Mouse (Mus musculus) thymus, postnatal 4 days (tissue): Measurements from ENCODE around the gene Gm42688.

Experiments
- DNase-seq: peaks from one replicate; pipeline ENCODE4 v3.0.0; 2021

Gene Gm42688

DNA sequence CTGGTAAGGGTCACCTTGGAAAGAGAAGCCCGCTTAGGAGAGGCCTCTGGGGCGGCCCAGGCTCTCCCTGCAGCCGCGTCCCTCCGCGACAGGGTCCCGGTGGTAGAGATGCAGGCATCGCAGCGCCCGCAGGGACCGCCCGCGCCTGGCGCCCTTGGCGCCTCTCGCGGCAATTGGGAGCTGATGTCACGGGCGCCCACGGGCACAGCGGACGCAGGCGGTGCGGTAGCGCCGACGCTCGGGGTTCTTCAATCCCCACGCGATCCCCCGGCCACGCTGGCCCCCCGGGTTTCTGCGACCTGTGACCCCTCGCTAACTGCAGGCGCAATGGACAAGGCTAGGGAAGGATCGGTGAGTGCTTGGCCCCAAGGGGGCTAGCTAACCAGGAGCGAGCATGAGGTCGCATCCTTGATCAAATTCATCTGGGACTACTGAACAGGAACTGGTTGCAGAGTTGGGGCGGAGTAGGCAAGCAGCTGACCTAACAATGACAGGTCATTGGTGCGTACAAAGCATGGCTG is 40.9 kb downstream of the Gm42688 start:
- DNase-seq = peak; percentile 63

- DNase-seq = no peak
Measured at GRCm38 (mm10) chr6:83142886-83143285, 41.5 kb downstream of the Gm42688 start.

DNA sequence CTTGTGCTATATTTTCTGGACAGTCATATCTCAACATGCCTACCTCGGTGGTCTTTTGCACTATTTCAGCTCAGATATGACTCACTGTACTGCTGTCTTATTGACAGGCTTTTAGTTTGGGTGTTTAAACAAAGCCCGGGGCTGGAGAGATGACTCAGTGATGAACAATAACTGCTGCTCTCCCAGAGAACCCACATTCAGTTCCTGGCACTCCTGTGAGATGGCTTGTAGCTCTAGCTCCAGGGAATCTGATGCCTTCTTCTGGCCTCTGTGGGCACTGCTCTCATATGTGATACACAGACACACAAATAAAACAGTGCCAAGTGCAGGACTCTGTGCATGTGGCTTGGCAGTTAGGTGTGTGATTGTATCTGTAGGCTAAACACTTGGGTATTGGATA is 43.8 kb downstream of the Gm42688 start:
- DNase-seq = no peak

DNA sequence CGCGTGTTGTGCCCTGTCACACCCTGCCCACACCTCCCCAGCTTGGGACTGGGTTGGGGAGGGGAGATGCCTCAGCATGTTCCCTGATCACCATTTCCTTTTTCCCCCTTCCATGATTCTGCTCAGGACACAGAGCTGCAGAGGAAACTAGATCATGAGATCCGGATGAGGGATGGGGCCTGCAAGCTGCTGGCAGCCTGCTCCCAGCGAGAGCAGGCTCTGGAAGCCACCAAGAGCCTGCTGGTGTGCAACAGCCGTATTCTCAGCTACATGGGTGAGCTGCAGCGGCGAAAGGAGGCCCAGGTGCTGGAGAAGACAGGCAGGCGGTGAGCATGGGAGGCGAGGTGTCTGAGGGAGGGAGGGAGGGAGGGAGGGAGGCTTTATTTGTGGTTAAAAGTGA is 44.4 kb downstream of the Gm42688 start:
- no peak for DNase-seq

DNA sequence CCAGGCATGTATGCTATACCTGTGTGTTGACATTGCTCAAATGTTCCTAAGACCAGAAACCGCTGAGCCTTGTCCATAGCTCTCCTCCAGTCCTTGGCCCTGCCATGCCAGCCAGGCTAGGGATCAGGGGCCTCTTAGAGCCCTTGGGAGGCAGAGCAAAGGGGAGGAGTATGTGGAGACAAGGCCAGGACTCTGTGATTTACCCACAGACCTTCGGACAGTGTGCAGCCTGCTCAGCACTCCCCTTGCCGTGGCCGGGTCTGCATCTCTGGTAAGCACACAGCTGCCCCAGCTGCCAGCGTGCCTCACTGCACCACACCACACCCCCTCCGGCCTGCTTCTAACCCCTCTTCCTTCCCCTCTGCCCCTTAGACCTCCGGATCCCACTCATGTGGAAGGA is 45.9 kb downstream of the Gm42688 start:
- no peak for DNase-seq

DNA sequence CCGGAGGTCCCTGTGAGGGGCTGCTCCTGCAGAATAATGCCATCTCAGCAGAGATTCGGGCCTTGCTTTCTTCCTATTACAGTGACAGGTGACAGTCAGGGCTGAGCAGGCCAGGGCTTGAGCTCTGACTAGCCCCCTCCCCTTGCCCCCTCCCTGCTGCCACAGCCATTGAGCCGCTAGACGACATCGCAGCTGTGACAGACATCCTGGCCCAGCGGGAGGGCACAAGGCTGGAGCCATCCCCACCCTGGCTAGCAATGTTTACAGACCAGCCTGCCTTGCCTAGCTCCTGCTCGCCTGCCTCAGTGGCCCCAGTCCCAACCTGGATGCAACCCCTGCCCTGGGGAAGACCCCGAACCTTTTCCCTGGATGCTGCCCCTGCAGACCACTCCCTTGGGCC is 50.3 kb downstream of the Gm42688 start:
- DNase-seq = no peak

GRCm38 (mm10) chr6:83153038-83153437 is 51.6 kb downstream of the Gm42688 start:
- no peak for DNase-seq

- no peak for DNase-seq
Measured at GRCm38 (mm10) chr6:83153485-83153884, 52.1 kb downstream of the Gm42688 start.

- DNase-seq = peak; percentile 46
Measured at GRCm38 (mm10) chr6:83155552-83156238, 54.3 kb downstream of the Gm42688 start.

DNA sequence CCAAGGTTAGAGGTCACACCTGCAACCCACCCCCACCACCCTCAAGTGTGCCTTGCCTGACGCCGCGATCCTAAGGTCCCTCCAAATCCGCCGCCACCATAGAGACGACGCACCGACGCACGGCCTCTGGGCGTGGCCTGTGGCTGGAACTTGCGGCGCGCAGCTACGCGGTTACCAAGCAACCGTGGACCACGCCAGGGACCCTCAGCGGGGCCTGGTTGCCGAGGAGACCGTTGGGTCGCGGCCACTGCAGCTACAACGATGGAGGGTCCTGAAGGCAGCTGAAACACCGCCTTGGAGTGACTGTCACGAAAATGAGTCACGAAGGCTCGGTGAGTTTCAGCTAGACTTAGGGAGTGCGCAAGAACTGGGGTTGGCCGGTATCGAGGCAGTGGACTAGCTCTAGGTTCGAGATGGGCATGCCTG is 54.9 kb downstream of the Gm42688 start, which contains the start of the genes Wdr54 and 1700003E16Rik:
Wdr54 (minus strand) TSS at position 139 of the 426 bp plus-strand sequence.
1700003E16Rik (plus strand) TSS at position 146 of the 426 bp plus-strand sequence.
- DNase-seq = peak; percentile 69

DNA sequence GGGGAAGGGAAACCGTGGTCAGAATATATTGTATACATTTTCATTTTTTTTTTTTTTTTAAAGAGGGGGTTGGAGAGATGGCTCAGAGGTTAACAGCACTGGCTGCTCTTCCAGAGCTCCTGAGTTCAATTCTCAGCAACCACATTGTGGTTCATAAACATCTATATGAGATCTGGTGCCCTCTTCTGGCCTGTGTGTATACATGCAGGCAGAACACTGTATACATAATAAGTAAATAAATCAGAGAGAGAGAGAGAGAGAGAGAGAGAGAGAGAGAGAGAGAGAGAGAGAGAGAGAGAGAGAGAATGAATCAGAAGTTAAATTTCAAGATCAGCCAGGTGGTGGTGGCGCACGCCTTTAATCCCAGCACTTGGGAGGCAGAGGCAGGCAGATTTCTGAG is 58.0 kb downstream of the Gm42688 start:
- DNase-seq = peak; percentile 66
